Mouse (Mus musculus): ENCODE measurements around the gene Basp1.

GRCm38 (mm10) chr15:25322111-25322510, 91.5 kb downstream of the Basp1 start:
- TF ChIP-seq CTCF (IDR thresholded peaks at IDR 0.05; ENCODE audit: low read depth) (no peak), EP300 (IDR thresholded peaks at IDR 0.05; ENCODE audit: low read depth) (no peak)
